Comparison of ENCODE assay signal across 22 mouse cellular contexts in genomic region chr14:11855499-11855898, GRCm38 (mm10).
"Had no signal": no experiment of that assay in that cellular context is flagged by ENCODE, and none has a peak within 500 bp of the region (broad histone marks: within the 10 kb centered on the region; RNA-seq: fewer than 3 reads in every experiment).

No protein-coding gene starts in this region.

- H3K4me1 ChIP-seq: stomach, embryonic 15.5 days had no signal

- H3K27ac ChIP-seq: limb, embryonic 12.5 days; limb, embryonic 15.5 days; liver, embryonic 14.5 days; macrophage; midbrain, embryonic 12.5 days; midbrain, embryonic 15.5 days; neural tube, embryonic 13.5 days; stomach, embryonic 15.5 days had no signal

- H3K36me3 ChIP-seq: limb, embryonic 12.5 days; limb, embryonic 15.5 days; midbrain, embryonic 12.5 days; midbrain, embryonic 15.5 days; neural tube, embryonic 13.5 days; stomach, embryonic 15.5 days had no signal

- DNase-seq: kidney, adult 8-10 months; kidney, postnatal 10 days; kidney, postnatal 36 days; left cerebral cortex, postnatal 4 days; liver, postnatal 0 days; lung, embryonic 14.5 days; right cerebral cortex, adult 18-20 months; right cerebral cortex, postnatal 14 days; right cerebral cortex, postnatal 4 days; spleen, adult 18-20 months; thymus, postnatal 25 days had no signal

- H3K27me3 ChIP-seq: limb, embryonic 12.5 days; limb, embryonic 15.5 days; midbrain, embryonic 12.5 days; midbrain, embryonic 15.5 days; neural tube, embryonic 13.5 days; stomach, embryonic 15.5 days had no signal

- H3K9ac ChIP-seq: limb, embryonic 12.5 days; limb, embryonic 15.5 days; liver, embryonic 14.5 days; liver, postnatal 0 days; lung, embryonic 14.5 days; midbrain, embryonic 12.5 days; midbrain, embryonic 15.5 days; neural tube, embryonic 13.5 days; stomach, embryonic 15.5 days had no signal

- H3K4me3 ChIP-seq: limb, embryonic 12.5 days; limb, embryonic 15.5 days; midbrain, embryonic 12.5 days; midbrain, embryonic 15.5 days; neural tube, embryonic 13.5 days; stomach, embryonic 15.5 days had no signal

- ATAC-seq: intestine, embryonic 16.5 days; liver, postnatal 0 days; lung, postnatal 0 days; midbrain, embryonic 15.5 days had no signal

- H3K9me3 ChIP-seq: limb, embryonic 12.5 days; limb, embryonic 15.5 days; midbrain, embryonic 12.5 days; midbrain, embryonic 15.5 days; neural tube, embryonic 13.5 days; stomach, embryonic 15.5 days had no signal

- H3K4me2 ChIP-seq: limb, embryonic 12.5 days; limb, embryonic 15.5 days; liver, embryonic 11.5 days; lung, embryonic 14.5 days; midbrain, embryonic 12.5 days; midbrain, embryonic 15.5 days; neural tube, embryonic 13.5 days; stomach, embryonic 15.5 days had no signal
